Mouse (Mus musculus): ENCODE results near the gene Mapk8ip2.

GRCm38 (mm10) chr15:89404831-89405623, 48.7 kb upstream of the Mapk8ip2 start:
- TF ChIP-seq CTCF (IDR thresholded peaks at IDR 0.05; ENCODE audit: control insufficient read depth, insufficient read depth, low read length) (no peak), POLR2A (IDR thresholded peaks at IDR 0.05; ENCODE audit: borderline replicate concordance, control insufficient read depth, low read depth, low read length) (no peak)

Measured in bone marrow, adult 2 months (tissue).